Mouse (Mus musculus): ENCODE data around the gene Tnf. TPM values are rescaled to one million over a fixed set of nuclear protein-coding genes. Genes with fewer than 3 reads are reported as not detected.
"Not testable (repeated sequence)": the region's sequence is repeated elsewhere in the genome, so short reads cannot be mapped to it uniquely, and the experiment has no call there.

Tnf gene
- polyA plus RNA-seq, 1 experiment: 2.9 TPM

GRCm38 (mm10) chr17:35234903-35235302 is 33.1 kb upstream of the Tnf start:
- H3K4me3 ChIP-seq (replicated peaks): peak overlapping the region; percentile 99
- H3K27me3 ChIP-seq (replicated peaks): no peaks in the 10 kb centered on the region
- H3K36me3 ChIP-seq (replicated peaks; ENCODE audit: low read length): peaks cover 48% of the 10 kb centered on the region
- H3K9me3 ChIP-seq: no peaks in the 10 kb centered on the region
- H3K4me1 ChIP-seq: peaks cover 71% of the 10 kb centered on the region
- TF ChIP-seq FLI1 (IDR thresholded peaks at IDR 0.05; ENCODE audit: low read length) (no peak), GATA1 (IDR thresholded peaks at IDR 0.05; ENCODE audit: borderline replicate concordance, low read length) (no peak)

DNA sequence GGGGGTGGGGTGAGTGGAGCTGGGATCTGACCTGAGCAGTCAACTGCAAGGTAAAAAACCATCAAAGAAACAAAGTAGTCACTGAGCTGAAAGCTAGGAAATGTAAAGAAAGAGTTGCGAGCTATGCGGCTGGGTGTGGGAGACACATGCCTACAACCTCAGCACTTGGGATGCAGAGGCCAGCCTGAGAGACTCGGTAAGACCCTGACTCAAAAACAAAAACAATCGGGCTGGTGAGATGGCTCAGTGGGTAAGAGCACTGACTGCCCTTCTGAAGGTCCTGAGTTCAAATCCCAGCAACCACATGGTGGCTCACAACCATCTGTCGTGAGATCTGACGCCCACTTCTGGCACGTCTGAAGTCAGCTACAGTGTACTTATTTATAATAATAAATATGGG is 32.3 kb upstream of the Tnf start:
- H3K4me3 ChIP-seq (replicated peaks): peak overlapping the region; percentile 99
- H3K27me3 ChIP-seq (replicated peaks): not testable (repeated sequence)
- H3K4me1 ChIP-seq: peaks cover 74% of the 10 kb centered on the region

DNA sequence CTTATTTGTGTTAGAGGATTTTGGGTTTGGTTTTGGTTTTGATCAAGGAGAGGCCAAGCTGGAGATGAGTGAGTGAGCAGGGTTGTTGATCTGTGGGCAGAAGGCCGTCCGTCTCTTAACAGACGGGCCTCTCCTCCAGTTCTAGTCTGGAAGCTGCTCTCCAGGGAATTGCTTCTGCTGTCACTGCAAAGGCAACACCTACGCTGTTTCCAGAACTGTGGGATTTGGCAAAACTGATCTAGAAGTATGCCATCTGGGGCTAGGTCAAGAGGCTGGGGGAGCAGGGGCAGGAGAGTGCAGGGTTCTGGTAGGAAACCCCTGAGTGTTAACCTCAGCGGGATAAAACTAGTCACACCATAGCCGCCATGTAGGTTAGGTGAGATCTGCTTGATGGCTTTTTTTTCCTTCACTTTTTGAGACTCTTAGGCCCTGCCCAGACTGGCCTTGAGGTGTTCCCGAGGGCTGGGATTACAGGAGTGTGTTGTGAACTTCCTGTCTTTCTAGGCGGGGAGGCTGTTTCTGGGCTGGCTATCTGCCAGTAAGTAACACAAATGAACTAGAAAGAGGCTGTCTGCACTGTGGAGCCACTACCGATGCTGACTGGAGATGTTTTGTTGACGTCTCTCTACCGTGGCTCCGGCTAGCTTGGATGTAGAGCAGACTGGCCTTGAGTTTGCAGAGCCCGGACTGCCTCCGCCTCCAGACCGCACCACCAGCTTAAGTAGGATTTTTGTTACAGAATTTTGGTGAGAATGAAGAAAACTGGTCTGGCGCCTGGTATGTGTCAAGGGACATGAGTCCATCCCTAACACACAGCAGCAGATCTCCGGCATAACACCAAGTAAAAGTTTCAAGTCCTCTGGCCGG is 31.5 kb upstream of the Tnf start, which contains the start of gene Atp6v1g2:
Gene Atp6v1g2 (plus strand): TSS at position 547 of the 867 bp plus-strand sequence.
- Histone ChIP-seq H3K27me3 (replicated peaks) (no peaks in the 10 kb centered on the region), H3K4me3 (replicated peaks) (peak within 1 kb of the TSS; percentile 99), H3K9me3 (no peaks in the 10 kb centered on the region), H3K4me1 (peaks cover 72% of the 10 kb centered on the region), H3K36me3 (replicated peaks; ENCODE audit: low read length) (peaks cover 64% of the 10 kb centered on the region)
- no peak for TF ChIP-seq GATA1 (IDR thresholded peaks at IDR 0.05; ENCODE audit: borderline replicate concordance, low read length)

More for the DNA sequence above, 32.3 kb upstream of the Tnf start:
- H3K9me3 ChIP-seq: not testable (repeated sequence)
- peaks cover 57% of the 10 kb centered on the region for H3K36me3 ChIP-seq (replicated peaks; ENCODE audit: low read length)

- Histone ChIP-seq H3K4me1 (peaks cover 79% of the 10 kb centered on the region), H3K4me3 (replicated peaks) (peak overlapping the region; percentile 84)
Measured at GRCm38 (mm10) chr17:35232659-35233058, 30.9 kb upstream of the Tnf start.

DNA sequence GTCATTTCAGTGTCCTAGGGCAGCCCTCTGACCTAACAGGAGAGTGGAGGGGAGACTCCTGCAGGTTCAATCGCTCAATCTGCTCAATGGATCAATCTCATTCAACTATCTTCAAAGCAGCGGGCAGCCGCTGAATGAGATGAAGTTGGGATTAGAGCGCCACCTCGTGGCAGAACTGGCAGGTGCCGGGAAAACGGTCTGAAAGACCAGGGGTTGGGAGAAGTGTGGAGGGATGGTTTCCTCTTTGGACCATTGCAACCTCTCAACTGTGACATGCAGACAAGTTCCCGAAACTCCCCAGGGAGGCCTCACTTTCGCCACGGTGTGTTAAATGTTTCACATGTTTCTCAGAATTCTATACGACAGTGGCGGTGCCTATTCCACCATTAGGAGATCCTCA is 30.2 kb upstream of the Tnf start:
- peak overlapping the region; percentile 84 for H3K4me3 ChIP-seq (replicated peaks)
- peaks cover 66% of the 10 kb centered on the region for H3K36me3 ChIP-seq (replicated peaks; ENCODE audit: low read length)
- TF ChIP-seq GATA1 (IDR thresholded peaks at IDR 0.05; ENCODE audit: borderline replicate concordance, low read length) (no peak), FLI1 (IDR thresholded peaks at IDR 0.05; ENCODE audit: low read length) (no peak)
- no peaks in the 10 kb centered on the region for H3K27me3 ChIP-seq (replicated peaks)
- peaks cover 85% of the 10 kb centered on the region for H3K4me1 ChIP-seq
- no peaks in the 10 kb centered on the region for H3K9me3 ChIP-seq

More at GRCm38 (mm10) chr17:35232659-35233058, 30.9 kb upstream of the Tnf start:
- H3K36me3 ChIP-seq (replicated peaks; ENCODE audit: low read length): peaks cover 66% of the 10 kb centered on the region
- H3K9me3 ChIP-seq: no peaks in the 10 kb centered on the region
- no peaks in the 10 kb centered on the region for H3K27me3 ChIP-seq (replicated peaks)
- TF ChIP-seq GATA1 (IDR thresholded peaks at IDR 0.05; ENCODE audit: borderline replicate concordance, low read length): no peak

DNA sequence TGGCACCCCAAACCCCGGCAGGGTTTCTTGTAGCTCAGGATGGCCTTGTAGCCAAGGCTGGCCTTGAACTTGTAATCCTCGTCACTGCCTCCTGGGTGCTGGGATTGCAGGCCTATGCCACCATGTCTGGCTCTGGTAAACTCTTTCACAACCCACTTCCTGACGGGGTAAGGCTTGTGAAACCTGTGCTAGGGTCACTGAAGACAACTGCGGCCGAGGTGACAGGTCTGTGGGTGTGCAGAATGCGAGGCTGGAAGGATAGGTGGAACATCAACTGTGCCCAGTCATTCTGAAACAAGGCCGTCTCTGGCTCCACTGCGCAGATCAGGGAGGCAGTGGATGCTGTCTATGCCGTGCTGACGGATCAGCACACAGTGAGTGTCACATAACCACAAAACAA is 29.2 kb upstream of the Tnf start:
- Histone ChIP-seq H3K36me3 (replicated peaks; ENCODE audit: low read length) (peaks cover 71% of the 10 kb centered on the region), H3K4me3 (replicated peaks) (peak overlapping the region; percentile 70)

GRCm38 (mm10) chr17:35226561-35227046 is 24.8 kb upstream of the Tnf start:
- TF ChIP-seq GATA1 (IDR thresholded peaks at IDR 0.05; ENCODE audit: borderline replicate concordance, low read length): no peak
- no peak for TF ChIP-seq FLI1 (IDR thresholded peaks at IDR 0.05; ENCODE audit: low read length)
- peaks cover 88% of the 10 kb centered on the region for H3K4me1 ChIP-seq
- H3K4me3 ChIP-seq (replicated peaks): peak overlapping the region; percentile 42
- H3K9me3 ChIP-seq: no peaks in the 10 kb centered on the region
- H3K27me3 ChIP-seq (replicated peaks): no peaks in the 10 kb centered on the region
- peaks cover 82% of the 10 kb centered on the region for H3K36me3 ChIP-seq (replicated peaks; ENCODE audit: low read length)

More for the DNA sequence above, 29.2 kb upstream of the Tnf start:
- Histone ChIP-seq H3K27me3 (replicated peaks) (no peaks in the 10 kb centered on the region), H3K4me1 (peaks cover 85% of the 10 kb centered on the region), H3K9me3 (no peaks in the 10 kb centered on the region)
- TF ChIP-seq GATA1 (IDR thresholded peaks at IDR 0.05; ENCODE audit: borderline replicate concordance, low read length) (no peak), FLI1 (IDR thresholded peaks at IDR 0.05; ENCODE audit: low read length) (no peak)

DNA sequence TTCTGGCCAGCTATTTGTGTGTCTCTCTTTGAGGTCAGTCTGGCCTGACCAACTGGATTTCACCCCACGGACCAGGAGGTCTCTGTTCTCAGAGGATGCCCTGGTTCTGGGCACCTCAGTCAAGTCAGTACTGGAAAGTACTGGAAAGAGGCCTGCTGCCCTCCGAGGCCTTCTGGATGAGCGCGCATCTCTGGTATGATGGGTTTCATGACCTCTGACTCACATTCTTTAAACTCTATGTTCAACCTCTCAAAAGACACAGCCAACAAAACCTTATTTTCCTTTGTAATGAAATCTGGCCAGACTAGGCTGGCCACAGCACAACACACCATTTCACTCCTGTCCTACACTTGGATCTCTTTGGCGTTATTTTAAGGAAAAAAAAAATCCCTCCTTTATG is 23.6 kb upstream of the Tnf start:
- Histone ChIP-seq H3K9me3 (no peaks in the 10 kb centered on the region), H3K4me1 (peaks cover 88% of the 10 kb centered on the region), H3K36me3 (replicated peaks; ENCODE audit: low read length) (peaks cover 80% of the 10 kb centered on the region), H3K27me3 (replicated peaks) (no peaks in the 10 kb centered on the region), H3K4me3 (replicated peaks) (no peak overlapping the region)
- TF ChIP-seq GATA1 (IDR thresholded peaks at IDR 0.05; ENCODE audit: borderline replicate concordance, low read length): no peak
- TF ChIP-seq FLI1 (IDR thresholded peaks at IDR 0.05; ENCODE audit: low read length): no peak

GRCm38 (mm10) chr17:35224641-35225040 is 22.8 kb upstream of the Tnf start:
- Histone ChIP-seq H3K4me1 (peaks cover 90% of the 10 kb centered on the region), H3K27me3 (replicated peaks) (no peaks in the 10 kb centered on the region), H3K4me3 (replicated peaks) (no peak overlapping the region), H3K36me3 (replicated peaks; ENCODE audit: low read length) (peaks cover 80% of the 10 kb centered on the region), H3K9me3 (no peaks in the 10 kb centered on the region)
- no peak for TF ChIP-seq FLI1 (IDR thresholded peaks at IDR 0.05; ENCODE audit: low read length)
- no peak for TF ChIP-seq GATA1 (IDR thresholded peaks at IDR 0.05; ENCODE audit: borderline replicate concordance, low read length)

- TF ChIP-seq FLI1 (IDR thresholded peaks at IDR 0.05; ENCODE audit: low read length) (no peak), GATA1 (IDR thresholded peaks at IDR 0.05; ENCODE audit: borderline replicate concordance, low read length) (peak; percentile 71; the same call in 1 of the 3 replicates)
- peaks cover 92% of the 10 kb centered on the region for H3K4me1 ChIP-seq
- peak overlapping the region; percentile 80 for H3K4me3 ChIP-seq (replicated peaks)
- no peaks in the 10 kb centered on the region for H3K27me3 ChIP-seq (replicated peaks)
- peaks cover 56% of the 10 kb centered on the region for H3K36me3 ChIP-seq (replicated peaks; ENCODE audit: low read length)
- H3K9me3 ChIP-seq: no peaks in the 10 kb centered on the region
Measured at GRCm38 (mm10) chr17:35222299-35222698, 20.5 kb upstream of the Tnf start.

Data from megakaryocyte, embryonic 14.5 days (primary cell).